Comparison of ENCODE assay signal across 12 mouse cellular contexts in the genomic region with DNA sequence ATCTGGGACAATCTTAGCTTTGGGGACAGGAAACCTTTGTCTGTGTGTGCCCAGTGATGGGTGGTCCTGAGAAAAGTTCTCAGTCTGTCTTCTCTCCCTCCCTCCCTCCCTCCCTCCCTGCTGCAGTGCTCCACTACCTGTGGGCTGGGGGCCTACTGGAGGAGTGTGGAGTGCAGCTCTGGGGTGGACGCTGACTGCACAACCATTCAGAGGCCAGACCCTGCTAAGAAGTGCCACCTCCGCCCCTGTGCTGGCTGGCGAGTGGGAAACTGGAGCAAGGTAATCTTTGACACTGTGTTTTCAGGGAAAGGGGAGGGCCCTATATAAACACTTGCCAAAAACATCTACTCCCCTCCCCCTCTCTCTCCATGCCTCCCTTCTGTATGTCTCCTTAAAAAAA.
"Had no signal": no experiment of that assay in that cellular context is flagged by ENCODE, and none has a peak within 500 bp of the region (broad histone marks: within the 10 kb centered on the region; RNA-seq: fewer than 3 reads in every experiment).

No protein-coding gene starts in this region.

- H3K36me3 ChIP-seq: limb, embryonic 10.5 days; liver, embryonic 15.5 days had no signal

- H3K9ac ChIP-seq: liver, embryonic 15.5 days had no signal

- H3K4me3 ChIP-seq: left cerebral cortex, adult 2 months; limb, embryonic 10.5 days; liver, embryonic 15.5 days had no signal

- H3K9me3 ChIP-seq: limb, embryonic 10.5 days; liver, embryonic 15.5 days had no signal

- DNase-seq: kidney, postnatal 10 days; lung, adult 2 months; lung, postnatal 36 days; thymus, adult 2 months; thymus, postnatal 25 days had no signal

- ATAC-seq: inflammation-experienced regulatory T-cells, adult 6 months; intestine, postnatal 0 days; lung, postnatal 0 days had no signal

- H3K27me3 ChIP-seq: liver, embryonic 15.5 days had no signal

- H3K4me1 ChIP-seq: liver, embryonic 15.5 days had no signal

- H3K27ac ChIP-seq: left cerebral cortex, adult 2 months; limb, embryonic 10.5 days; liver, embryonic 15.5 days had no signal

- H3K4me2 ChIP-seq: liver, embryonic 11.5 days; liver, embryonic 15.5 days had no signal
